Mouse (Mus musculus): ENCODE results near the gene Prmt8. TPM values are rescaled to one million over a fixed set of nuclear protein-coding genes. Genes with fewer than 3 reads are reported as not detected.

The Prmt8 gene
- polyA plus RNA-seq, 1 experiment from 2014 or later, result not detected

- 64% methylated on average over 5 of the region's 5 CpGs for WGBS
- Histone ChIP-seq H3K9me3 (replicated peaks; ENCODE audit: control insufficient read depth, low read length) (no peaks in the 10 kb centered on the region), H3K27me3 (ENCODE audit: control insufficient read depth, insufficient read depth, low read length) (no peaks in the 10 kb centered on the region; the same call in 1 of the 2 replicates), H3K4me1 (ENCODE audit: control insufficient read depth, insufficient read depth, low read length) (no peaks in the 10 kb centered on the region), H3K4me3 (replicated peaks; ENCODE audit: low read length) (no peak overlapping the region), H3K36me3 (ENCODE audit: control insufficient read depth, insufficient read depth, low read length) (no peaks in the 10 kb centered on the region), H3K4me2 (ENCODE audit: low read depth, low read length) (no peak overlapping the region), H3K9ac (ENCODE audit: low read length) (no peak overlapping the region), H3K27ac (ENCODE audit: low read length) (no peak overlapping the region)
- ATAC-seq (ENCODE audit: insufficient read depth, low FRiP score), result no peak
Observed at GRCm38 (mm10) chr6:127715428-127715827, 53.8 kb downstream of the Prmt8 start.

GRCm38 (mm10) chr6:127714906-127715305, 54.4 kb downstream of the Prmt8 start:
- no peaks in the 10 kb centered on the region; the same call in 1 of the 2 replicates for H3K27me3 ChIP-seq (ENCODE audit: control insufficient read depth, insufficient read depth, low read length)
- no peak for ATAC-seq (ENCODE audit: insufficient read depth, low FRiP score)
- H3K4me1 ChIP-seq (ENCODE audit: control insufficient read depth, insufficient read depth, low read length), result no peaks in the 10 kb centered on the region
- H3K36me3 ChIP-seq (ENCODE audit: control insufficient read depth, insufficient read depth, low read length), result no peaks in the 10 kb centered on the region
- H3K4me2 ChIP-seq (ENCODE audit: low read depth, low read length), result no peak overlapping the region
- H3K9ac ChIP-seq (ENCODE audit: low read length), result no peak overlapping the region
- WGBS, result 27% methylated on average over 5 of the region's 5 CpGs
- H3K4me3 ChIP-seq (replicated peaks; ENCODE audit: low read length), result no peak overlapping the region
- no peak overlapping the region for H3K27ac ChIP-seq (ENCODE audit: low read length)
- no peaks in the 10 kb centered on the region for H3K9me3 ChIP-seq (replicated peaks; ENCODE audit: control insufficient read depth, low read length)

- Histone ChIP-seq H3K4me3 (replicated peaks; ENCODE audit: low read length) (no peak overlapping the region), H3K9ac (ENCODE audit: low read length) (no peak overlapping the region), H3K4me2 (ENCODE audit: low read depth, low read length) (no peak overlapping the region), H3K27ac (ENCODE audit: low read length) (peak overlapping the region; percentile 64), H3K36me3 (ENCODE audit: control insufficient read depth, insufficient read depth, low read length) (no peaks in the 10 kb centered on the region), H3K27me3 (ENCODE audit: control insufficient read depth, insufficient read depth, low read length) (no peaks in the 10 kb centered on the region; the same call in 1 of the 2 replicates), H3K4me1 (ENCODE audit: control insufficient read depth, insufficient read depth, low read length) (no peaks in the 10 kb centered on the region; the same call in 1 of the 2 replicates), H3K9me3 (replicated peaks; ENCODE audit: control insufficient read depth, low read length) (no peaks in the 10 kb centered on the region)
- whole genome bisulfite sequencing, result 11% methylated on average over 1 of the region's 1 CpGs
- peak; percentile 84; the same call in 1 of the 2 replicates for ATAC-seq (ENCODE audit: insufficient read depth, low FRiP score)
Observed at GRCm38 (mm10) chr6:127708218-127708628, 61.0 kb downstream of the Prmt8 start.

DNA sequence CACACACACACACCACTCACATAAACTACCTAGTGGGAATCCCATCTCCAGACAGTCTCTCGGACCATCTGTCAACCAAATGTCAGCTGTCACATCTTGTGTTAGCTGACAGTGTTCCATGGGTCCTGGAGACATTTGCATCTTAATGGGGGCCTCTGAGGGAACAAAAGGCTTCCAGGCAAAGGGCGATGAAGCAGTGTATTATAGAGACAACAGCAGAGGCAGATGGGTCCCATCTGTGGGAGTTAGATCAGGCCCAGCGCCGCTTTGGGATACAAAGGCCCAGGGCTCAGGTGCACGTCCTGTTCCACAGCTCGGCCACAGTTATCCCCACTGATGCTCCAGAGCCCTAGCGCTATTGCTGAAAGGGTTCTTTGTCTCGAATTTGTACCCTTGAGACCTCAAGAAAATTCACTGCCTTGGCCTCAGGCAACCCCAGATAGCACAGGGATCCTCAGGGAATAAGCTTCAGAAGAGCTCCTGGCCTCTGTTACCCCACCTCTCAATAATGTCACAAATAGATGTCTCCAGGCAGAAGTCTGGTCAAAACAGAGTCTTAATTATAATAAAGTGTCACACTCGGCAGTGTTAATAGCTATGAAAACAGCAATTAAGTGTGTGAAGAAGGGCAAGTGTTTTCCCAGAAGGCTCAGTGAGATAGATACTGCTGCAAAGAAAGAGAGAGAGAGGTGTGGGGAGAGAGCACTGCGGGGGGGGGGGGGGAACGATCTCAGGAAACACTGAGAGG, 68.1 kb downstream of the Prmt8 start:
- 53% methylated on average over 9 of the region's 11 CpGs for WGBS

GRCm38 (mm10) chr6:127693681-127694080, 75.6 kb downstream of the Prmt8 start:
- H3K9me3 ChIP-seq (replicated peaks; ENCODE audit: control insufficient read depth, low read length), result no peaks in the 10 kb centered on the region
- ATAC-seq (ENCODE audit: insufficient read depth, low FRiP score), result no peak
- H3K4me3 ChIP-seq (replicated peaks; ENCODE audit: low read length), result no peak overlapping the region
- H3K36me3 ChIP-seq (ENCODE audit: control insufficient read depth, insufficient read depth, low read length), result no peaks in the 10 kb centered on the region
- H3K9ac ChIP-seq (ENCODE audit: low read length), result no peak overlapping the region
- no peak overlapping the region for H3K4me2 ChIP-seq (ENCODE audit: low read depth, low read length)
- no peaks in the 10 kb centered on the region for H3K27me3 ChIP-seq (ENCODE audit: control insufficient read depth, insufficient read depth, low read length)
- 87% methylated on average over 7 of the region's 7 CpGs for WGBS
- H3K27ac ChIP-seq (ENCODE audit: low read length), result no peak overlapping the region
- H3K4me1 ChIP-seq (ENCODE audit: control insufficient read depth, insufficient read depth, low read length), result no peaks in the 10 kb centered on the region

More for the DNA sequence above, 68.1 kb downstream of the Prmt8 start:
- Histone ChIP-seq H3K4me1 (ENCODE audit: control insufficient read depth, insufficient read depth, low read length) (no peaks in the 10 kb centered on the region), H3K4me3 (replicated peaks; ENCODE audit: low read length) (no peak overlapping the region), H3K36me3 (ENCODE audit: control insufficient read depth, insufficient read depth, low read length) (no peaks in the 10 kb centered on the region), H3K4me2 (ENCODE audit: low read depth, low read length) (no peak overlapping the region), H3K27ac (ENCODE audit: low read length) (no peak overlapping the region), H3K9me3 (replicated peaks; ENCODE audit: control insufficient read depth, low read length) (no peaks in the 10 kb centered on the region), H3K27me3 (ENCODE audit: control insufficient read depth, insufficient read depth, low read length) (no peaks in the 10 kb centered on the region), H3K9ac (ENCODE audit: low read length) (no peak overlapping the region)
- no peak for ATAC-seq (ENCODE audit: insufficient read depth, low FRiP score)

- Histone ChIP-seq H3K27me3 (ENCODE audit: control insufficient read depth, insufficient read depth, low read length) (no peaks in the 10 kb centered on the region), H3K4me3 (replicated peaks; ENCODE audit: low read length) (no peak overlapping the region), H3K27ac (ENCODE audit: low read length) (no peak overlapping the region), H3K9ac (ENCODE audit: low read length) (no peak overlapping the region), H3K36me3 (ENCODE audit: control insufficient read depth, insufficient read depth, low read length) (no peaks in the 10 kb centered on the region), H3K9me3 (replicated peaks; ENCODE audit: control insufficient read depth, low read length) (no peaks in the 10 kb centered on the region), H3K4me1 (ENCODE audit: control insufficient read depth, insufficient read depth, low read length) (no peaks in the 10 kb centered on the region), H3K4me2 (ENCODE audit: low read depth, low read length) (no peak overlapping the region)
- ATAC-seq (ENCODE audit: insufficient read depth, low FRiP score), result no peak
- 30% methylated on average over 7 of the region's 7 CpGs for WGBS
Observed at GRCm38 (mm10) chr6:127692298-127692697, 77.0 kb downstream of the Prmt8 start.

GRCm38 (mm10) chr6:127687181-127687860, 82.0 kb downstream of the Prmt8 start:
- Histone ChIP-seq H3K36me3 (ENCODE audit: control insufficient read depth, insufficient read depth, low read length) (no peaks in the 10 kb centered on the region), H3K9me3 (replicated peaks; ENCODE audit: control insufficient read depth, low read length) (no peaks in the 10 kb centered on the region), H3K9ac (ENCODE audit: low read length) (no peak overlapping the region), H3K4me3 (replicated peaks; ENCODE audit: low read length) (no peak overlapping the region), H3K4me2 (ENCODE audit: low read depth, low read length) (no peak overlapping the region), H3K4me1 (ENCODE audit: control insufficient read depth, insufficient read depth, low read length) (no peaks in the 10 kb centered on the region), H3K27ac (ENCODE audit: low read length) (no peak overlapping the region), H3K27me3 (ENCODE audit: control insufficient read depth, insufficient read depth, low read length) (no peaks in the 10 kb centered on the region)
- peak; percentile 55; the same call in 1 of the 2 replicates for ATAC-seq (ENCODE audit: insufficient read depth, low FRiP score)
- WGBS, result 66% methylated on average over 6 of the region's 6 CpGs

DNA sequence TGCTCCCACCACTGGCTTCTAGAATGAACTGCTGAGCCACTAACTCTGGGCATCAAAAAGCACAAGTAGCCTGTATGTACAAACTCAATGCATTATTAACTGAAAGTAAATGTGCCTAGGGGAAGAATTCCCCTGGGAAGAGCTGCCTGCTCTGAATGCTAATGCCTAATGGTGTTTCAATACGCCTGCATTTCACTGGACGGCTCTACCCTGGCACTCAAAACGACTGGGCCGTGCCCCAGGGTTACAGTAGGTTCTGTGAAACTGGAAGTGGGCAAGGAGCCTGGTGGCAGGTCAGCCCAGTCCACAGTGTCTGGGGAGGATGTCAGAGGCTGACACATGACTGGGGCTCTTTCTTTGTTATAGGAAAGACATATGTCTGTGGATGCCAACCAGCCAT, 84.3 kb downstream of the Prmt8 start:
- WGBS, result 78% methylated on average over 4 of the region's 4 CpGs
- Histone ChIP-seq H3K27ac (ENCODE audit: low read length) (no peak overlapping the region), H3K36me3 (ENCODE audit: control insufficient read depth, insufficient read depth, low read length) (no peaks in the 10 kb centered on the region), H3K4me1 (ENCODE audit: control insufficient read depth, insufficient read depth, low read length) (no peaks in the 10 kb centered on the region), H3K4me2 (ENCODE audit: low read depth, low read length) (no peak overlapping the region), H3K9ac (ENCODE audit: low read length) (no peak overlapping the region), H3K27me3 (ENCODE audit: control insufficient read depth, insufficient read depth, low read length) (no peaks in the 10 kb centered on the region), H3K9me3 (replicated peaks; ENCODE audit: control insufficient read depth, low read length) (no peaks in the 10 kb centered on the region), H3K4me3 (replicated peaks; ENCODE audit: low read length) (no peak overlapping the region)
- ATAC-seq (ENCODE audit: insufficient read depth, low FRiP score), result no peak

GRCm38 (mm10) chr6:127683561-127683960, 85.7 kb downstream of the Prmt8 start:
- Histone ChIP-seq H3K27me3 (ENCODE audit: control insufficient read depth, insufficient read depth, low read length) (no peaks in the 10 kb centered on the region), H3K27ac (ENCODE audit: low read length) (no peak overlapping the region), H3K9ac (ENCODE audit: low read length) (no peak overlapping the region), H3K4me2 (ENCODE audit: low read depth, low read length) (no peak overlapping the region), H3K36me3 (ENCODE audit: control insufficient read depth, insufficient read depth, low read length) (no peaks in the 10 kb centered on the region), H3K4me1 (ENCODE audit: control insufficient read depth, insufficient read depth, low read length) (no peaks in the 10 kb centered on the region), H3K9me3 (replicated peaks; ENCODE audit: control insufficient read depth, low read length) (no peaks in the 10 kb centered on the region), H3K4me3 (replicated peaks; ENCODE audit: low read length) (no peak overlapping the region)
- ATAC-seq (ENCODE audit: insufficient read depth, low FRiP score), result no peak
- WGBS, result 42% methylated on average over 8 of the region's 8 CpGs

Data from stomach, embryonic 16.5 days (tissue).